Mouse (Mus musculus): ENCODE measurements around the gene Sox11.

Sox11 gene

DNA sequence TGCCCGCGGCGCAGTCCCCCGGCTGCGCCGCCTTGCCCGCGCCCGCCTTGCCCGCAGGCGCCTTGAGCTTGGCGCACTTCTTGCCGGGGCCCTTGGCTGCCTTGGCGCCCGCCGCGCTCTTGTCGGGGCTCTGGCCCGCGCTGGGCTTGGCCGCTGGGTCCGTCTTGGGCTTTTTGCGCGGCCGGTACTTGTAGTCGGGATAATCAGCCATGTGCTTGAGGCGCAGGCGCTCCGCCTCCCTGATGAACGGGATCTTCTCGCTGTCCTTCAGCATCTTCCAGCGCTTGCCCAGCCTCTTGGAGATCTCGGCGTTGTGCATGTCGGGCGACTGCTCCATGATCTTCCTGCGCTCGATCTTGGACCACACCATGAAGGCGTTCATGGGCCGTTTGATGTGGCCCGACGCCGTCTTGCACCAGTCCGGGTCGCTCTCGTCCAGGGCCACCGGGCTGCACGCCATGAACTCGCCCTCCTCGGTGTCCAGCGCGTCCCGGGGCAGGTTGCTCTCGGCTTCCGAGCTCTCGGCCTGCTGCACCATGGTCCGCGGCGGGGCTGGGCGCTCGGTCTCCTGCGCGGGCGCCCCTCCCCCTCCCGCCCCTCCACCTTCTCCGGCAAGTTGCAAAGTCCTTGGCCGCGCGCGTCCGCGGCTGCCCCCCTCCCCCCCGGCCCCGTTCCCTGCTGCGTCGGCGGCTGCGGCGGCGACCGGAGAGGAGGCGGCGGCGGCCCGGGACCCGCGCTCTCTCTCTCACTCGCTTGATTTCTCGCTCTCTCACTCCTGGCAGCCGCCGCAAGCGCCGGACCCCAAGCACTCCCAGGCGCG lies at the start of gene Sox11:
Gene Sox11 (minus strand): TSS at position 704 of the 820 bp plus-strand sequence.
- peak; percentile 21 for DNase-seq (ENCODE audit: low spot score)

DNA sequence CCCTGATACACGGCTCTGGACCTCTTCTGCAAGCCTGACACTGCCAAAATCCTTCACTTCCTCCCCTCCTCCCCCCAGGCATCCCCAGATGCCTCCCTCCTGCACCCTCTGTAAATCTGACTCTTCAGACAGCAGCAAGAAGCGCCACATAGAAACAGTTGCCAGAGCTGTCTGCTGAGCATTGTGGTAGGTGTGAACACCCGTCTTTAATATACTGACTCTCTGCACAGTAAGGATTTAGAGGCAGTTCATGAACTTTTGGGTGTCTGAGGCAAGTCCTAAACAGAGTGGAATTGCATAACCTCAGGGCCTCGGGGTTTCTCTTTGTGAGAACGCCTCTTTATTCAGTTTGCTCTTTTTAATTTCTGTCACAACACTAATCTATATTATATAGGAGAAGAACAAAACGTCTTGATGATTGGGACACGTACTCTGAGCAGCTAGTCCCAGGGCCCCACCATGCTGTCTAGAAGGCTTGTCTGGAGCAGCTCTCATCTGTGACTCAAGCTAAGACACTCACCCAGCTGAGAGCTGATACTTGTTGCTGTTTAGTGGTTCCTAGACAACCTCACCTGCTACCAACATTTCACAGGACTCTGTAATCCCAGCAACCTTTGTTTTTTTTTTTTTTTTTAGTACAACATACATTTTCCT lies 49.4 kb upstream of the Sox11 start:
- DNase-seq (ENCODE audit: low spot score) = no peak

DNA sequence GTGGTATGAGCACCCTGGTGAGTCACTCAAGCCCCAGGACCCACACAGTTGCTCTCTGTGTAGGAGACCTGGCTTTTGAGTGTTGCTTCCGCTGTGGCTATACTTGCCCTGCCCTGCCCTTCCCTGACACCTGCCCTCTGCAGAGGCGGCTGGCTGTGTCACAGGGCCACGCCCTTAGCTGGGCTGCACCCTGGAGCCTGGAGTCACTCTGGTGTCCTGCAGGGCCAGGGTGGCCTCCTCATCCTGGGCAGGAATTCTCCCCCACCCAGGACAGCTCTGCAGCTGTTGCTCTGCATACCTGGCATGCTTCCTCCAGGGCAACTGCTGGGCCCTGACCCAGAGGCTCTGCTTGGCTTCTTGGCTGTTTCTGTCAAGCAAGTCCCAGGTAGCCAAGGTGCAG lies 48.1 kb upstream of the Sox11 start:
- peak; percentile 4 for DNase-seq (ENCODE audit: low spot score)

DNA sequence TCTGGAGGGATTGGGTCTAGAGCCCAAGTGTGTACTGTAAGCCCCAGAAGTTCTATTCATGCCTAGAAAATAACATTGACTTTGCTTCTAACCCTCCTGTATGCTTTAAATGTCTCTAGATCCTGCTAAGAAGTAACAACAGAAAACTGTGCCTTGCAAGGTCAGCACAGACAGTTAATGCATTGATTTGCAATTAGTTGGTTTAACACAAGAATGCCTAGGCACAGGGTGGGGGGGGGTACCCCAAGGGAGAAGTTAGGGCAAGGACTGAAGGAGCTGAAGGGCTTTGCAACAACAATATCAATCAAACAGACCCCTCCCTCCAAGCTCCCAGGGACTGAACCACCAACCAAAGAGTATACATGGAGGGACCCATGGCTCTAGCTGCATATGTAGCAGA lies 47.1 kb upstream of the Sox11 start:
- DNase-seq (ENCODE audit: low spot score) = no peak

DNA sequence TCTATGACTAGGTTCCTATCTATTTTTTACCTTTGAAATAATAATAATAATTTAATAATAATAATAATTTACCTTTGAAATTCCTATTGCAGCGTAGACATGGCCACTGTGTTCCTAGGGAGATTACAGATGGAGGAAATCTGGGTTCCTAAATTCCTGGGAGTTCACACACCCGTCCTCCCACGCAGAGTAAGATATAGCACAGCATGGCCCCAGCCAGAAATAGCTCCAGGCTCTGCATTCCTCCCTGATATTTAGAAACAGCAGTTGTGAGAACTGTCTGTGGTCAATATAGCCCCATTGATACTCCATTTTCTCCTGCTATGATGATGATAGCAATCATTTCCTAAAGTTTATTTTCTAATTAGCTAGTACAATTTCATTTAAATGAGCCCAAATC lies 30.1 kb upstream of the Sox11 start:
- no peak for DNase-seq (ENCODE audit: low spot score)

DNA sequence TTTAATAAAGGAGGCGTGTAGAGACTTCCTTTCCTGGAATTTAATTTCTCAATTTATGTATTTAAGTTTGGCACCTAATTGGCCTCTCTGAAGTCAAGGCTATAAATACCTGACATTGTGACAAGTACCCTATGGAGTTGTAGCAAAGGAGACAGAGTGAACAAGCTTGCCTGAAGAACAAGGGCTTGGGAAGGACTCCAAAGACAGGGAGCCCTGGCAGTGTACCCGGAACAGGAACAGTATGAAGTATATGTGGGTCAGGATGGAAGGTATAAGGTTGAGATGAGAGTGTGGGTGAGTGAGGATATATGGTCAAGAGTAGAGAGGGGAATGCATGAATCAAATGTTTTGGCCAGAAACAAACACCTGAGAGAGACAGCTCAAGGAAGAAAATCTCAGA lies 28.4 kb upstream of the Sox11 start:
- no peak for DNase-seq (ENCODE audit: low spot score)

DNA sequence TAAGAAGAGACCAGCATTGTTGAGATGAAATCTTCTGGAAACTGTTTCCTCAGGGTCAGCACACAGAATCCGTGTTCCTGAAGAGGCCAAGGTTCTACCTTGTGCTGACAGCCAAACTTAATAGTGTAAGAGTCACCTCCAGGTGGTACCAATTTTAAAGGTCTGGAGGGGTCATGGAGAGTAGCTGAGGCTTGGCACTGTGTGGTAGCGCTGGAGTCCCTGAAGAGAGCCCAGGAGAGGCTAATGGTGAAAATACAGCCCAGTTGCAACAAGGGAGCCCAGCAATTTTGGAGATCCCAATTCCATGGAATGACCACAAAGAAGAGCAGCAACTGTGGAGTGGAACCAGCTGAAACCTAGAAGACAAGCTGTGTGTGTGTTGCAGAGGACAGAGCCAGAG lies 25.1 kb upstream of the Sox11 start:
- no peak for DNase-seq (ENCODE audit: low spot score)

DNA sequence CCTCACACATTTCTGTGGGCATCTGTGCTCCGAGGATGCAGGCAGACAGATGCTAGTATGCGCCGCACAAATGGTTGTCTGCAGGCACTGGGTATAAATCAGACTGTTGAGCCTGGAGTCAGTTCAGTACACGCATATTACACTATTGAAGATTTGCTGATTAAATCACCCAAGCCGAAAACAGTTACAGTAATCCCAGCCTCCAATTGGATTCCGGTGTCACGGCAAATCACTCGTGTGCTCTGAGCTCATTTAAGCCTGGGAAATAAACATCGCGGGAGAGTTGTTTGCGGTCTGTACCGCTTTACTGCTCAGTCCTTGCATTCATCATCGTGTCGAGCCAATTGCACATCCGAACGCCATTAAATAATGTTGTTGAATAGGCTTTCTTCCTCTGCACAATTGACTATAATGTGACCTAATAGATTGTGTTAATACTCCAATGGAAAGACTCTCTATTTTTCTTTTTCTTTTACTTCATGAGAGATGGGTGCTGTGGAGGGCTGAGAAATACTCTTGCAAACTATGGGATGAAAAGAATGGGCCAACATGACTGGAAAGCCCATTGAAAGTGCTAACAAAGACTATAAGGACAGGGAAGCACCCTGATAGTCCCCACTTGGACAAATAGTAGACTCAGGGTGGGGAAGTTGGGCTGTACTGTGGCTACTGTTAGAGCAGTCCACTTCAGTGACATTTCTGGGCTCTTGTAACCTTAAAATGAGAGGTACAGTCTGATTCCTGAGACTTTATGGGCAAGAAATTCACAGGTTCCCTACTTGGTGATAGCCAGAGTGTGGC lies 21.7 kb upstream of the Sox11 start:
- no peak for DNase-seq (ENCODE audit: low spot score)

DNA sequence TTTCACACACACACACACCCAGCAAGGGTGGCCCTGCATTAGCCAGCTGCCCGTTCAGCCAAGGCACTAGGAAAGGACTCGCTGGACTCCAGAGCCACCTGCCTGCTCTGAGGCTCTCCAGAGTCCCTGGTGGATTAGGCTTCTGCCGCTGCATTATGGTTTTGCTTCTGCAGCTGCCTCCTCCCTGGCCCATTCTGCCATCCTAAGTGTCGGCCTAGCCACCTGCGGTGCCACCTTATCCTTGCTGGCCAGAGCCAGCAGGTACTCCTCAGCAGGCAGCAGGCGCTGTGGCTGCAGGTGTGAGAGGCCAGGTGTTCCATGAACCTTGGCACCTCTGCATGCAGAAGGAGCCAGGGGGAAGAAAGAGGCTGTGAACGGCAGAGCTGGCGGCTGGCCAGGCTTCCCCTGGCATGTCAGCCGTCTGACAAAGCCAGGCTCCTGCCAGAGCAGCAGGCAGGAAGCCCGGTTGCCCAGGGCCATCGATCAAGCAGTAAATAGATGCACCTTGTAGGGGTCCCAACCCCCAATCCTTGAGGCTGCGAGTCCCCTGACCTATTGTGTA lies 14.8 kb upstream of the Sox11 start:
- DNase-seq (ENCODE audit: low spot score) = peak; percentile 16

DNA sequence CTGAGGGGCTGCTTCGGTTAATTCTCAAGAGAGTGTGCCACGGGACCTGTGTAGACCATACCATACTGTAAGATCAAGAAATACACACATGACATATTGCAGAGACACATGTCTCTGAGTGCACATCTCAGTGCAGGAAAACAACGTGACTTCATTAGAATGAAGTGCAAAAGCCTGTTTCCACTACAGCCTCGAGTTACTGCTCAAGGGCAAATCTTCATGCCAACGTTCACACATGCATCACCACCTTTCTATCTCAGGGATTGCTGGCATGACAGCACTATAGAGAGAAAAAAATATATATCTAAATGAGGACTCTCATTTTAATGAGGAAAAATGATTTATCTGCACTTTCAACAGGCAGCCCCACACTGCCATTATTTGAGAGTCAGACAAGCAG lies 14.2 kb upstream of the Sox11 start:
- no peak for DNase-seq (ENCODE audit: low spot score)

DNA sequence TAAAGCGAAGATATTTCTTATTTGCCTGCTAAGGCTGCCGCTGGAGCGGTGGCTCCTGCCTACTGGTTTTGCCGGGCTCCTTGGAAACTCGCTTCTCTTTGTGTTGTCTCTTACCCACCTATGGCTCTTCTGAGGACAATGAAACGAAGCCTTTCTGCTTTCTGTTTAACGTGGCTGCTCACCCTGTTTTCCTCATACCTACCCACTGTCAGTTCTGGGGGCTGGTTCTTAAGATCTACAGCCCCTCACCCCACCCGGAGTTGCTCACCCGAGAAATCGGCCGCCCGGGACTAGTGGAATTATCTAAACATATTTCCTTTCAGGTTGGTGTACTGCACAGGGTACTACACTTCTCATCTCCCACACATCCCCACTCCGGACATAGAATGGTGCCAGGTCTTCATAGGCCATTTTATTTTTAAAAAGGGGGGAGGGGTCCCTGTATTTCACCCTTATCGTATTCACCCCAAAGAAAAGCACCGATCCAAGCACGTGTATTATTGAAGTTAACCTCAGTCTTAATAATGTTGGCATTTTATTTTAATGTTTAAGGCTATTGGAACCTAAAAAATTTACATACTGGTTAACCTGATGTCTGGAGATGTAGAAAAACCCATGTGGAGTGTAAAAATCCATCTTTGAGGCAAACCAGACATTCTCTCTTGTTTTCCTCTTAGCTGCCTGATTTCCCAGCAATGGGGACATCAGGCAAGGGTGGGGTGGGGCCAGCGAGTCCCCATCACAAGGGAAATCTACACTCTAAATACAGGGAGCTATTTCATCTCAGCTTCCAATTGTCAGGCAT lies 1.4 kb upstream of the Sox11 start:
- DNase-seq (ENCODE audit: low spot score) = no peak

DNA sequence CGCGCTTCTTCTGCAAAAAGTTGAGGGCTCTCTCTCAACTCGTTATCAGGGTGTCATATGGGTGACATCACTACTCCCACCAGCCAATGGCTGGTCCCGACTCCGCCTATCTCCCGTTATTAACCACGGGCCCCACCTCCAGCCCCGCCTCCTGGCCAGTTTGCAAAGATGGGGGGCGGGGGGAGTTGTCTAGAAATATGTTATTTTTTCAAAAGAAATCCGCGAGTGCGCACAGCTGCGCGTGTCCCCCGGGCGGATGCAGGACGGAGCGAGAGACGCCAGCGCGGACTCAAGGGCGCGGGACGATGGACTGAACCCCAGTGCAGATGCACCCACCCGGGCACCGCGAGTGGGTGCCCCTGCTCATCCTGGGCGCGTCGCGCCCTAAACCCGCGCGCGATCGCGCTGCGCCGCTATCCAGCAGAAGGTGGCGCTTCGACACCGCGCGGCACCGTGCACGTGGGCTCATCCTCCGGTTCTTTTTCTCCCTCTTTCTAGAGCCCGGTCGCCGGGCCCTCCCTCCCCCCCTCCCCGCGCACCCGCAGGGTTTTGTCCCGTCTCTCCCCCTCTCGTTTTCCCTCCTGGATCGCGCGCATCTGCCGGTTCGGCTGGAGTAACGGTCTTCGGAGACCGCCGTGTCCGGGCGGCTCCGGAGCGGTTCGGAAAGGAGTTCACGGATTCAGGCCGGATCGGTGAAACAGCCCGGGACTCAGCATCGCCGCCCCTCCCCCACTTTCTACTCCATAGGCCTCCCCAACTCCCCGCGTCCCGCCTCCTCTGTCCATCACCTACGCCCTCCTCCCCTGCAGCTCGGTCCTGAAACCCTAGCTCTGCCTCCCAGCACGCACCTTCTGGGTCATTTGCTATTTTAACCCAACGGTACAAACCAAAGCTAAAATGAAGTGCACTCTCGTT lies 574 bp upstream of the Sox11 start:
- DNase-seq (ENCODE audit: low spot score) = peak; percentile 74

DNA sequence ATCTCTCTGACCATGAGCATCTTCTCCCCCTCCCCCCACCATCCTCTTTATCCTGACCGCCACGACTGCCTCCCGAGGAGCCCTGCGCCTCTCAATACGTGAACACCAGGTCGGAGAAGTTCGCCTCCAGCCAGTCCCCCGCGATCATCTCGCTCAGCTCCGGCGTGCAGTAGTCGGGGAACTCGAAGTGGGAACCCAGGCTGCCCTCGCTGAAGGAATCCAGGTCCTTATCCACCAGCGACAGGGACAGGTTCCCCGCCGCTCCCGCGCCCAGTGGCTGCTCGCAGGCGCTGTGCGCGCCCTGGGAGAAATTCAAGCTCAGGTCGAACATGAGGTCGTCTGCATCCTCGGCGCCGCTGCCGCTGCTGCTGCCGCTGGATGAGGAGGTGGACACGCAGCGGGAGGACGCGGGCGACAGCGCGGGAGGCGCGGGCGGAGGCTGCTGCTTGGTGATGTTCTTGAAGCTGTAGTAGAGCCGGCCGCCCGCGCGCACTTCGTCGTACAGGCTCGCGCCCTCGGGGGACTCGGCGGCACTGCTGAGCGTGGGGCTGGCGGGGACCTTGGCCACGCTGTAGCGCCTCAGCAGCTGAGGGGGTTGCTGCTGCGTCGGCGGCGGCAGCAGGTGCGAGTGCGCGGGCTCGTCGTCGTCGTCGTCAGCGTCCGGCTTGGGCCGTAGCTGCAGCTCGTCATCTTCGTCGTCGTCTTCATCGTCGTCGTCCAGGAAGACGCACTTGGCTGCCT lies 1.1 kb downstream of the Sox11 start:
- DNase-seq (ENCODE audit: low spot score) = peak; percentile 8

DNA sequence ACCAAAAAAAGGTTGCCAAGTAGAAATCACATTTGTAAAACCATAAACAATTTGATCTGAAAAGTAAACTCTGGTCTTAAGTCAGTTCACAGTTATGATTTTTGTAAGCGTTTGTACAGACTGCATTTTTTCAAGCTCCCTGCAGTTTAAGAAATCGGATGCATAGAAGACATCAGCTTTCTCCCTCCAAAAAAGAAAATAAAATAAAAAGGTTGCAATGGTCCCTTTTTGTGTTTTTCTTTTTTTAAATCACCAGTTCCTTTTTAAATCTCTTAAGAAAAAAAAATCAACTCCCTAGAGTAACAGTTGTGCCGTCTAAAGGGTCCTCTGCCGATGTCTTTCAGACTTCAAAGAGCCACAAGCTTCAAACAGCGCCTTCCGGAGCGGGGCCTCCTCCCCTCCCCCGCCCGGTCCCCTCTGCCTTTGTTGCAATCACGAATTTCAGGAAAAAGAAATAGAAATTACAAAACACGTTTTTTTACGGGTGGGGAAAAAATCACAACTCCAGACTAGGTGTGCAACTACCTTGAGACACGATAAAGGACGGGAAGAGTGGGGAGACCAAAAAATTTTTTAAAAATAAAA lies 1.8 kb downstream of the Sox11 start:
- no peak for DNase-seq (ENCODE audit: low spot score)

DNA sequence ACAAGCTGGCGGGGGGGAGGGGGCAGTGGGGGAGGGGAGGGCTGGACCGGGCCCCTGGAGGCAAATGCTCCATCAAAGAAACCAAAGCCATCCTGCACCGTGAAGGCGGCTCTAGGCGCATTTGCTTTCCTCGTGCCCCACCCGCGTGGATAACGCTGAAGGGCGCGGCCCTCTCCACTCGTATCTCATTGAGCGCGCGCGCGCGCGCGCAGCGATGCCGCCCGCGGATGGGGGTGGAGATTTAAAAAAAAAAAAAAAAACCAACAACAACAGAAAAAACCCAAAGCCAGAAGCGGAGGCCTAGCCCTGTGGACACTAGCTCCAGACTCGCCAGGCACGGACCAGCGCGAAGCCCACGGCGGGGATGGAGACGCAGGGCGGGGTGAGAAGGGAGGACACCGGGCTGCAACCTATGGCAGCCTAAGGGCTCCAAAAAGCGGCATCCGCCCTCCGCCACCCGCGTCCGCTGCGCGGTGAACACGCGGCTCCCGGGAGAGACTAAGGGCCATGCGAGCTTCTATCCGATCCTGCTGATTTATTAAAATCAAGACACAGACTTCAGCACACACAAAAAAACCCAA lies 3.1 kb downstream of the Sox11 start:
- peak; percentile 19 for DNase-seq (ENCODE audit: low spot score)

DNA sequence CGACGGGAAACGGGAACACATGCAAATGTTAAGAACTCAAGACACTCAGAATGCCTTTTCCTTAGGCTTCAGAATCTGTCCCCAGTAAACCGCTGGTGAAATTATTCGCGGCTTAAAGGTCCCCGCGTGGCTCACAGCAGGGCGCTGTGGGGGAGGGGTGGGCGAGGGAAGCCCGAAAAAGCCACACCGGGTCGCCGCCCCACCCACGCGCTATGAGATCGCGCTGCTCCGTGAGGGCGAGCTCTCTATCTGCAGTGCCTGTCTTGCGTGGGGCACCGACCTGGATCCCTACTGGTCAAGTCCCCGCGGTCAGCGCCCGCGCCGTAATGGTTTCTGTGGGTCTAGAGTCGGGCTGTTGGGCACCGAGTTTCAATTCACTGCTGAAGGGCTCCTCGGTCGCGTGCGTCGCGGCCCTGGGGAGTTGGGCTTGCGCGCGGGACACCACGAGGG lies 3.6 kb downstream of the Sox11 start:
- peak; percentile 7 for DNase-seq (ENCODE audit: low spot score)

DNA sequence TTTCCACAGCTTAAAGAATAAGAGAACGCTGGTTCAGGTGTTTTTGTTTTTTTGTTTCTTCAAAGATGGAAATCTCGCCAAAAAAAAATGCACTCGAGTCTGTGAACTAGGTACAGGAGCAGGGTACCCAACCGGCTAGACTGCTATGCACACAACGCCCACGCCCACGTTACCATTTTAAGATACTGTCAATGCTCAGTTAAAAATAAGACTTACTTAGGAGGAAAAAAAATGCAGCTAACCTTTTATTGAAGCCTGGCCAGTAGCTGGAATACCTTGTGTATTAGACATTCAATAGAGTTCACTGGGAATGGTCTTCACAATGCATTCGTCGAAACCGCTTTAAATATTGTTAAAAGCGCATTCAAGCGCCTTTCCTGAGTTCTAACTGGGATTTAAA lies 4.3 kb downstream of the Sox11 start:
- DNase-seq (ENCODE audit: low spot score) = no peak

DNA sequence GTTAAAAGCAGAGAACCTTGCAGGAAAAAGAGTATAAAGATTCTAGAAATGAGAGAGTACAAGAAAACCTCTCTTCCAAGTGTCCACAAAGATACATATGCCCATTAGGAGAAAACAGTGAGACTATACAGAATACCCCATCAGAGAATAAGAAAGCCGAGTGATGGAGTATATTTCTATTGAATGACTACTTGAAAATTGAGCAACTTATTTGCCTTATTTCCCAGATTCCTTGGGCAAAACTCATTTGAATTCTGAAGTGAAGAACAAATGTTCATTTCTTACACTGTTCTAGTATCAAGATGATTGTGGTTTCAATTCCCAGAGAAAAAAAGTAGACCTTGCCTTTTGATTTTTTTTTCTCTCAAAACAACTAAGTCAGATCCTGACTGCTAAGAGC lies 4.9 kb downstream of the Sox11 start:
- no peak for DNase-seq (ENCODE audit: low spot score)

DNA sequence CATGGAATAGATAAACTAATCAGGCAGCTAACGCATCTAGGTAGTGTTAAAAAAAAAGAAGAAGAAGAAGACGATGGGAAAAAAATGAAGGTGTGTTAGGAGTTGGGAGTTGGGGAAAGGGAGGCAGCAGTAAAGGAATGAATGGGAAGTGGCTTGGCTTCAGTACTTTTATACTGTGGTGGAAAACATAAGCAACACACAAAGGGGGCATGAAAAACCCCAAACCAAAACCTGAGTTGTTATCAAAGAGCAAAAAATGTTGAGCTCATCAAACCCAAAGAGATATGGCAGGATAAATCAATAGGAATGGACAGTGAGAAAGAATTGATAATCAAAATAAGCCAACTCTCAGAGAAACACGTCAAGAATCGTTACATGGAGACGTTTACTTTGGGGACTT lies 5.6 kb downstream of the Sox11 start:
- no peak for DNase-seq (ENCODE audit: low spot score)

Data from urinary bladder, postnatal 14 days (tissue).